Mouse (Mus musculus) forebrain, postnatal 0 days (tissue): ENCODE data around the gene Cacna1e. TPM values are rescaled to one million over a fixed set of nuclear protein-coding genes. Genes with fewer than 3 reads are reported as not detected.

ENCODE experiments used
- ATAC-seq: fragments of 200-750 bp; cut with Nextera tagmentation; 2 replicates; pipeline ENCODE4 v1.8.0; 2017; ENCODE audit warnings: mild to moderate bottlenecking, moderate library complexity
- DNase-seq: peaks from one replicate; pipeline ENCODE4 v3.0.0-alpha.2; 2015
- H3K27ac ChIP-seq: fragments of 300-500 bp; sonication (generic); 2 replicates; pipeline ENCODE4 v1.5.1; 2014; ENCODE audit warnings: low read depth, mild to moderate bottlenecking, antibody characterized with exemption, low read length, moderate library complexity, mixed read lengths
- H3K27me3 ChIP-seq: fragments of 300-500 bp; sonication (generic); 2 replicates; pipeline ENCODE4 v1.6.1; 2014; ENCODE audit warnings: mild to moderate bottlenecking, low read length, mixed read lengths; ENCODE audit not compliant: insufficient read depth
- H3K36me3 ChIP-seq: fragments of 300-500 bp; sonication (generic); 2 replicates; pipeline ENCODE4 v1.6.1; 2014; ENCODE audit warnings: mild to moderate bottlenecking, moderate library complexity; ENCODE audit not compliant: insufficient read depth
- H3K4me1 ChIP-seq: fragments of 300-500 bp; sonication (generic); 2 replicates; pipeline ENCODE4 v1.6.1; 2014; ENCODE audit warnings: antibody characterized with exemption; ENCODE audit not compliant: insufficient read depth
- H3K4me2 ChIP-seq: fragments of 300-500 bp; sonication (generic); 2 replicates; pipeline ENCODE4 v1.6.1; 2014; ENCODE audit warnings: low read depth, mild to moderate bottlenecking, moderate library complexity
- H3K4me3 ChIP-seq: fragments of 300-500 bp; sonication (generic); 2 replicates; pipeline ENCODE4 v1.5.1; 2014; ENCODE audit warnings: low read depth, low read length, mixed read lengths
- H3K9ac ChIP-seq: fragments of 300-500 bp; sonication (generic); 2 replicates; pipeline ENCODE4 v1.6.1; 2014; ENCODE audit warnings: mild to moderate bottlenecking
- H3K9me3 ChIP-seq: fragments of 300-500 bp; sonication (generic); 2 replicates; pipeline ENCODE4 v1.6.1; 2016; ENCODE audit warnings: low read length
- CTCF ChIP-seq: sonication (generic); IDR thresholded peaks from 2 replicates; pipeline ENCODE4 v1.5.1; 2016; ENCODE audit warnings: antibody characterized with exemption, control low read depth, low read depth
- WGBS: fragments of 180-500 bp; shearing (Covaris S2); extraction: QIAGEN DNeasy Blood & Tissue Kit; methylation state at CpG from one replicate; pipeline ENCODE4 v1.1.7; 2014; 5-methylcytosine and 5-hydroxymethylcytosine counted together
- polyA plus RNA-seq: library from polyadenylated mRNA; unstranded; fragments of >200 nt; fragmentation: Nextera tagmentation; extraction: Ambion mirVana; gene quantifications from 2 replicates; pipeline ENCODE4 v1.2.1, GENCODE M21; 2015
- total RNA-seq: library from RNA; depleted of rRNA; stranded (reverse); fragments of >200 nt; gene quantifications from 2 replicates; pipeline ENCODE4 v1.2.3, GENCODE M21; 2014

Gene Cacna1e
- total and polyA plus RNA-seq, 2 experiments from 2014 or later: 7.2 to 74.0 TPM

GRCm38 (mm10) chr1:154458601-154459000 lies 425.7 kb downstream of the Cacna1e start:
- ATAC-seq: no peak
- Histone ChIP-seq H3K4me3 (no peak overlapping the region), H3K27ac (no peak overlapping the region), H3K9ac (no peak overlapping the region), H3K4me1 (no peaks in the 10 kb centered on the region), H3K4me2 (no peak overlapping the region), H3K36me3 (peaks cover 13% of the 10 kb centered on the region; the same call in 1 of the 2 replicates), H3K9me3 (no peaks in the 10 kb centered on the region), H3K27me3 (no peaks in the 10 kb centered on the region)
- TF ChIP-seq CTCF: no peak
- no peak for DNase-seq
- WGBS: 42% methylated on average over 2 of the region's 2 CpGs

DNA sequence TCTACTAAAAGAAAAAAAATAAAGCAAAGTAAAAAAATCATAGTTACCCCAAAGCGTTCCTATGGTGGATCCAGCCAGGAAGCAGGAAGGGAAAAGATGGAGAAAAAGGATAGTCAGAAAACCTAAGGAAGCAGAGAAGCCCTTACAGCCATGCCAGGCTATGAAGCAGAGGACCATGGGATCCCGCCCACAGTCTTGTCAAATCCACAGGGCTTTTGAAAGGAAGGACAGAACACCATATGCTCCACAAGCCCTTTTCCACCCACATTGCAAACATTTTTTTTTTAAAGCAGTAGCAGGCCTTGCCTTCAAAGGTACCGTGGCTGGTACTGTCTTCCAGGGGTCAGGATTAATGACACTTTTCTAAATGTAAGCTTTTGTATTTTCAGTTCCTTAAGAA lies 433.5 kb downstream of the Cacna1e start:
- Histone ChIP-seq H3K9ac (no peak overlapping the region), H3K4me1 (no peaks in the 10 kb centered on the region), H3K4me3 (no peak overlapping the region), H3K27me3 (no peaks in the 10 kb centered on the region), H3K36me3 (peaks cover 8% of the 10 kb centered on the region), H3K9me3 (no peaks in the 10 kb centered on the region), H3K27ac (no peak overlapping the region), H3K4me2 (no peak overlapping the region)
- TF ChIP-seq CTCF: no peak
- ATAC-seq: no peak
- WGBS: 93% methylated on average over 3 of the region's 3 CpGs
- no peak for DNase-seq

- TF ChIP-seq CTCF: no peak
- ATAC-seq: no peak
- WGBS: 51% methylated on average over 3 of the region's 3 CpGs
These were observed 437.8 kb downstream of the Cacna1e start for GRCm38 (mm10) chr1:154446456-154446855.

DNA sequence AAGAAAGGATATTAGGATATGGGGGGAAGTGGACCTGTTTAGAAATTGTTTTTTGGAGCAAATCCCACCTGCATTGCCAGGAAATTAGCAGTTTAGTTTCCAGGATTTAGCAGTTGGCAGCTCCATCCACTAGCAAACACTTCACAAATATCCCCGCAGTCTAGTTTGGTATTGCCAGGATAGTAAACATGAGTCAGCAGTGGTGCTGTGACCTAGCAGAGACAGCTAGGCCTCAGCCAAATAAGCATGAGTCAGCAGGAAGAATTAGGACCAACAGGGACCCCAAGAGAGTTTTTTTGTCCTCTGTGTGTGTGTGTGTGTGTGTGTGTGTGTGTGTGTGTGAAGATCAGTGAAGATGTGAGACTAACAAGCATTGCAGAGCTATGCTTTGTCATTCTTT lies 450.8 kb downstream of the Cacna1e start:
- Histone ChIP-seq H3K9ac (no peak overlapping the region), H3K9me3 (no peaks in the 10 kb centered on the region), H3K27ac (no peak overlapping the region), H3K4me1 (no peaks in the 10 kb centered on the region), H3K4me3 (no peak overlapping the region), H3K36me3 (peaks cover 27% of the 10 kb centered on the region), H3K4me2 (no peak overlapping the region), H3K27me3 (no peaks in the 10 kb centered on the region)
- DNase-seq (no peak), ATAC-seq (no peak)
- 69% methylated on average over 1 of the region's 1 CpGs for WGBS
- TF ChIP-seq CTCF: no peak

More at GRCm38 (mm10) chr1:154446456-154446855, 437.8 kb downstream of the Cacna1e start:
- Histone ChIP-seq H3K9me3 (no peaks in the 10 kb centered on the region), H3K4me3 (no peak overlapping the region), H3K4me2 (no peak overlapping the region), H3K4me1 (no peaks in the 10 kb centered on the region), H3K36me3 (peaks cover 27% of the 10 kb centered on the region), H3K27ac (no peak overlapping the region), H3K27me3 (no peaks in the 10 kb centered on the region), H3K9ac (no peak overlapping the region)
- no peak for DNase-seq

GRCm38 (mm10) chr1:154433112-154433511 lies 451.2 kb downstream of the Cacna1e start:
- Histone ChIP-seq H3K4me1 (no peaks in the 10 kb centered on the region), H3K4me3 (no peak overlapping the region), H3K27me3 (no peaks in the 10 kb centered on the region), H3K27ac (no peak overlapping the region), H3K36me3 (peaks cover 27% of the 10 kb centered on the region), H3K9me3 (no peaks in the 10 kb centered on the region), H3K4me2 (no peak overlapping the region), H3K9ac (no peak overlapping the region)
- WGBS: 90% methylated on average over 1 of the region's 1 CpGs
- no peak for TF ChIP-seq CTCF
- ATAC-seq: no peak
- no peak for DNase-seq

DNA sequence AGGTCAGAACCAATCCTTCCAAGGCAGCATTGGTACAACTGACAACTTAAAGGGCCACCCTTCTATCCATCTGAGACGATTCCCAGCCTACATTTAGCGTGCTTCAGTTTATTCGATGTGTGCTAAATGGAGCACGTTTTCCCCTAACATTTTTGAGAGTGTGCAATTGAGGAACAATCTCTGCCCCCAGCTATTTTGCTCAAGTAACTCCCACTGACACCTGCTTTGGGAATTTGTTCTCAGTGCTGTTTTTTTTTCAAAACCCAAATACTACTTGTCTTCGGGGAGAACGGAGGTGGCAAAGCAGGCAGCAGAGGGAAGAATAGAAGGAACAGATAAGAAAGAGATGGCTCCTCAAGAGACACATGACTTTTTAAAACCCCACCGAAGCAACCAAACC lies 456.0 kb downstream of the Cacna1e start:
- DNase-seq: no peak
- ATAC-seq: no peak
- 78% methylated on average over 7 of the region's 7 CpGs for WGBS
- Histone ChIP-seq H3K27ac (no peak overlapping the region), H3K9ac (no peak overlapping the region), H3K4me3 (no peak overlapping the region), H3K4me1 (no peaks in the 10 kb centered on the region), H3K9me3 (no peaks in the 10 kb centered on the region), H3K36me3 (peaks cover 11% of the 10 kb centered on the region), H3K4me2 (no peak overlapping the region), H3K27me3 (no peaks in the 10 kb centered on the region)
- no peak for TF ChIP-seq CTCF

- Histone ChIP-seq H3K36me3 (peaks cover 26% of the 10 kb centered on the region), H3K4me3 (no peak overlapping the region), H3K4me2 (no peak overlapping the region), H3K27me3 (no peaks in the 10 kb centered on the region), H3K9me3 (no peaks in the 10 kb centered on the region), H3K27ac (no peak overlapping the region), H3K4me1 (no peaks in the 10 kb centered on the region), H3K9ac (no peak overlapping the region)
- peak; percentile 82 for ATAC-seq
- 32% methylated on average over 5 of the region's 5 CpGs for WGBS
- TF ChIP-seq CTCF: peak; percentile 41
- DNase-seq: peak; percentile 47
These were observed 466.0 kb downstream of the Cacna1e start for GRCm38 (mm10) chr1:154418278-154418677.
